Mouse (Mus musculus) gonadal fat pad, adult 2 months (tissue): ENCODE results near the gene Rps15. TPM values are rescaled to one million over a fixed set of nuclear protein-coding genes. Genes with fewer than 3 reads are reported as not detected.

Experiments used
- DNase-seq: peaks from one replicate; pipeline ENCODE4 v3.0.0-alpha.2; 2012; ENCODE audit warnings: low read depth
- polyA plus RNA-seq: library from polyadenylated mRNA; depleted of rRNA; stranded (reverse); fragments of >200 nt; gene quantifications from 2 replicates; pipeline ENCODE4 v1.2.3, GENCODE M21; 2012

Rps15 gene
- polyA plus RNA-seq, 1 experiment = 1,586 TPM

DNA sequence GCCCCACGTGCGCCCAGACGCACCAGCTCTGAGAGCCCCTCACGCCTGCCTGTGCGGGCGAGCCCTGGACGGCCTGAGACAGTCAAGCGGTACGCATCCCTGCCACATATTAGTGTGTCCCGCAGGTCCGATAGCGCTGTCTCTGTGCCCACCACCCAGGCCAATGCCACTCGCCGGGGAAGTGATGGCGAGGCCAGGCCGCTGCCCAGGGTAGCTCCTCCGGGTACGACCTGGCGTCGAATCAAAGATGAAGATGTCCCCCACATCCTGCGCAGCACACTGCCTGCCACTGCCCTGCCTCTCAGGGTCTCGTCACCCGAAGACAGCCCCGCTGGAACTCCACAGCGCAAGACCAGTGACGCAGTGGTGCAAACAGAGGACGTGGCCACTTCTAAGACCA, 23.1 kb downstream of the Rps15 start:
- no peak for DNase-seq

DNA sequence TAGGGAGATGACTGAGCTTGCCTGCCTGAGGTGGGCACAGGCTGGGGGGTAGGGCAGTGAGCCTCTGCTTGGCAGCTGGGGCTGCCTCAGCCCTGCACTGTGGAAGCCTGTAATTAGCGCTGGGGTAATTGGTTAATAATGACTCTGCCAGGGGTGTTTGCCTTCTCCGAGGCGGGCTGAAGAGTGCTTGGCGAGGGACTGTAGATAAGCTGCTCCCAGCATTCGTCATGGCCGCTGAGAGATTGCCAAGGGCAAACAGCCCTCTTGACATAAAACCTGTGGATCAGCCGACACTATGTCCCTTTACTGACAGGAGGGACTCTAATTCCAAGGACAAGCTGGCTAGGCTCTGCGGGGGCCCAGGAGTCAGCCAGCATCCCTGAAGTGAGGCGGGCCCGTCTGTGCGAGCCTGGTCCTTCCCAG, 24.1 kb downstream of the Rps15 start:
- DNase-seq = no peak

DNA sequence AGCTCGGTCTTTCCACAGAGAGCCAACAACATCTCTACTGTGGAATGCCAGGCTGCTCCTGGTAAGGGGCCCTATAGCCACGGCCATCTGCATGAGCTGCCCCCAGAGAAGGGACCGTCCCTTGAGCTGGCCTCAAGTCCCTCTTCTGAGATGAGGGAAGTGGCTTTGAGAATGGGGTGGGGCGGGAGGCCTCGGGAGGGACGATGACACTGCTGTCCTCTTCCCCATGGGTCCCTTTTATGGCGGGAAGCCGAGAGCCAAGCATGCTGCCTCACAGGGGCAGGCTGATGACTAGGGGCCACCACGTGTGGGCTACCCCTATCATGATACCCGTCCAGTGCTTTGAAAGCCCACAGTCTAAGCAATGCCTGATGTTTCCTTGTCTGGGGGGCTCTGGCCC, 24.8 kb downstream of the Rps15 start:
- DNase-seq = no peak

DNA sequence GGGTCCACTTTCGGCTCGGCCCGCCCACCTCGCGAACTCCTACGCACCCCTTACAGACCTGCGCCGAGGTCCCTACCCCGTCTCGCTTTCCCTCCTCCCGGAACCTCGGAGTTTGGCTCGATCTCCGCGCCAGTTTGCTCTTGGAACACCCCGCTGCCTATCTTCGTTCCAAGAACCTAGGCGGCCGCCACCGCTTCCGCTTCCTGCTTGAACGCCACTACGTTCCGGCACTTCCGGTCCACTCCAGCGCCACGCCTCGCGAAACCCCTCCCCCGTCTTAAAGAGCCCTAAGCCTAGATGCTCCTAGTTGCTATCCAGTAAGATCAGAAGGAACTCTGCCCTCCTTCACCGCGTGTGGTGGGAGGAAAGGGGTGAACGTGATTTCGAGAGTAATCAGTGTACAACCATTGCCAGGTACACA, 28.1 kb downstream of the Rps15 start, which contains the start of gene 2310011J03Rik:
2310011J03Rik (minus strand) TSS at position 198 of the 421 bp plus-strand sequence.
- DNase-seq = no peak

DNA sequence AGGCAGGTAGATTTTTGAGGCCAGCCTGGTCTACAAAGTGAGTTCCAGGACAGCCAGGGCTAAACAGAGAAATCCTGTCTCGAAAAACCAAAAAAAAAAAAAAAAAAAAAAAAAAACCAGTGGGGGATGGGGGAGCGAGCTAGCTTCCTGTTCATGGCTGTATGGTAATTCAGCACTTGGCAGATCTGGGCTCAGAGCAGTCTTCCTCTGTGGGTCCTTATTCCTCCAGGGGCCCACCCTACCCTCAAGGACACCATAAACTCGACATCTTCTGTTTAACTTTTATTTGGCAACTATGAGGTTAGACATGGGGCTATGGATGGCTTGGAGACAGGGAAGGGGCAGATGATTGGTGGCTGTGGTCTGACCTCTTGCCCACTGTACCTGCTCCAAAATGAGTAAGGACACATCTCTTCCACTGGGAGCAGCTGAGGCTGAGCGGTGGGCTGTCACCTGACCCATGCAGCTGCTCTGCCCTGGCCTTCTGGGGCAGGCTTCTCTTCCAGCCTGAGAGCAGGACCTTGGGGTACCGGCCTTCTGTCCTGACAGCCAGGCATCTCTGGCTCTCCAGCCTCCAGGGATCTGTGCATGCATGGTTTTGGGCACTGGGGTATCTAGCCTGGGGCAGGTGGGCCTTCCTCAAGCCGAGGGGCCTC, 28.9 kb downstream of the Rps15 start:
- DNase-seq = no peak

DNA sequence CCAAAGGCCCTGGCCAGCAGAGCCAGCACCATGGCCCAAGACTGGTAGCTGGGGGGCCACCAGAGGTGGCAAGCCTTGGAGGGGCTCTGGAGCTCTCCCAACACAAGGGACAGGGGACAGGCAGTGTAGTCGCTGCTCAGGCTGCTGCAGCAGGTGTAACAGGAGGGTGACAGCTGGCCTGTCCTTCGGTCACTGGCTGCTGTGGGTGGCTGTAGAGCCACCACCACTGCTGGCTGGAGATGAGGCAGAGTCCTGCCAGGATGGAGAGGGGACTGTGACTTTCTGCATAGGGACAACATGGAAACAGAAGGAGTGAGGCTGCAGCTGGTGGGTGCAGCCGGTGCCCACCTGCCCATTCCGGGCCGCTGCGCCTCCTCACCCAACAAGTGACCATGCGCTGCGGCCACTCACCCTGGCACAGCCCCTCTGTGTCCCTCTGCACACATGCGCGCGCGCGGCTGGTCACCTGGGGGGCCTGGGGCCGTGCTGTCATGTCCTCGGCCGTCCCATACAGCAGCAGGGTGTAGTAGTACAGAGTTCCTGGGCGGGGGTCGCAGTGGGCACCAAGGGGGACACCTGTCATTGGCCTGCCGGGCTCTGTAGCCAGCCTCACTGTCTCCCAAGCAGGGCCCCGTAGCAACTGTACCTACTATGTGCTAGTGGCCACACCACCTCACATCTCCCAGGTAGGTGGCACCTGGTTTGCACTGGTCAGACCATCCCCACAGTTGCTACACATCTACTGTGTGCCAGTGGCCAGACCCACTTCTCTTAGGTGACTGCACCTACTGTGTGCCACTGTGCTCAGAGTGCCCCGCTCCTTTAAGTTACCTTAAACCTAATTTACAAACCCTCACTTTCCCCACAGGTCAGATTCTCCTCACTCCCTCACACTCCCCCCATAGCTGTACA, 29.7 kb downstream of the Rps15 start:
- no peak for DNase-seq

DNA sequence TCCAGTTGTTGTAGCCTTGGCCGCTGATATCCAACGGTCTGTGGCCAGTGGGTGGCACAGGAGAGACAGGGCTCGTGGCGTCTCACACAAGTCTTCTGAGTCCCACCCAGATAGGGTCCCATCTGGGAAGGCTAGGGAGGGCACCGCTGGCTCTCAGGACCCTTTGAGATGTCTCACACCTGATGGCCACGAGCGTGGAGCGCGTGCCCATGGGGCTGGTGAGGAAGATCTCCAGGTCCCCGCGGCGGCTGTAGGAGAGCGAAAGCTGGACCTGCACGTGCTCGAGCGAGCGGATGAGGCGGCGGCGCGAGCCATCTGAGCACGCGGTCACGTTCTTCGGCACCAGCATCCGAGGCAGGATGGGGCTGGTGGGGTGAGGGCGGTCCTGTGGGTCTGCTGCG, 30.6 kb downstream of the Rps15 start:
- DNase-seq = no peak

DNA sequence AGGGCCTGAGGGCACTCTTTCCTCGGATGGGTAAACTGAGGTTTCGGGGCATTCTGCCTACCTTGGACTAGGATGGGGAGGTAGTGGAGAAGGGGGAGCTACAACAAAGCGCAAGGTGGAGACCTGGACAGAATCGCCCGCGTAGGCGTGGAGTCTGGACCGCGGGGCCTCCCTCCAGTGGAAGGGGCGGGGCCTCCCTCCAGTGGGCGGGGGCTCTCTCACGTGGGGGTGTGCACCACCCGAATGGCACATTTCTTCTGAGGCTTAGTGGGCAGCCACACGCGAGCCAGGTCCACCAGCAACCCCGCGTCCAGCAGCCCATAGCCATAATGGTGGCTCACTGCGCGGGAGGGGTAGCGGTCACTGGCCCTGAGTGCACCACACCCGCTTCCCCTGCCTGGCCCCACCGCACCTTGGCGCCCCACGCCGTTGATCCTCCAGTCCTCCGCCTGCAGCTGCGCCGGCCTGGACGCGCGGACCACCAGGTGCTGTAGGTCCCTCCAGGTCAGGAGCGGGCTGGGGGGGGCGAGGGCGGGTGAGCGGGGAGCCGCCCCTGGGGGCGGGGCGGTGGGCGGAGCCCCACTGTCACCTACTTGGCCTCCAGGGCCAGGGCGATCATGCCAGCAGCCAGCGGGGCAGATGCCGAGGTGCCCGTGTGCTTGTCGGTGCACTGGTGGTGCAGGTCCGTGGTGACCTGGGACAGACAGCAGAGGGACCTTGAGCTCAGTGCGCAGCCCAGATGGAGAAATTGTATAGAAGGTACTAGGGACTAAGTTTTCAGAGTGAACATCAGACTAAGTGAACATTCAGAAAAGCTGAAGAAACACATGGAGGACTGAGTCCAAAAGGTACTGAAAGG, 31.2 kb downstream of the Rps15 start:
- no peak for DNase-seq

DNA sequence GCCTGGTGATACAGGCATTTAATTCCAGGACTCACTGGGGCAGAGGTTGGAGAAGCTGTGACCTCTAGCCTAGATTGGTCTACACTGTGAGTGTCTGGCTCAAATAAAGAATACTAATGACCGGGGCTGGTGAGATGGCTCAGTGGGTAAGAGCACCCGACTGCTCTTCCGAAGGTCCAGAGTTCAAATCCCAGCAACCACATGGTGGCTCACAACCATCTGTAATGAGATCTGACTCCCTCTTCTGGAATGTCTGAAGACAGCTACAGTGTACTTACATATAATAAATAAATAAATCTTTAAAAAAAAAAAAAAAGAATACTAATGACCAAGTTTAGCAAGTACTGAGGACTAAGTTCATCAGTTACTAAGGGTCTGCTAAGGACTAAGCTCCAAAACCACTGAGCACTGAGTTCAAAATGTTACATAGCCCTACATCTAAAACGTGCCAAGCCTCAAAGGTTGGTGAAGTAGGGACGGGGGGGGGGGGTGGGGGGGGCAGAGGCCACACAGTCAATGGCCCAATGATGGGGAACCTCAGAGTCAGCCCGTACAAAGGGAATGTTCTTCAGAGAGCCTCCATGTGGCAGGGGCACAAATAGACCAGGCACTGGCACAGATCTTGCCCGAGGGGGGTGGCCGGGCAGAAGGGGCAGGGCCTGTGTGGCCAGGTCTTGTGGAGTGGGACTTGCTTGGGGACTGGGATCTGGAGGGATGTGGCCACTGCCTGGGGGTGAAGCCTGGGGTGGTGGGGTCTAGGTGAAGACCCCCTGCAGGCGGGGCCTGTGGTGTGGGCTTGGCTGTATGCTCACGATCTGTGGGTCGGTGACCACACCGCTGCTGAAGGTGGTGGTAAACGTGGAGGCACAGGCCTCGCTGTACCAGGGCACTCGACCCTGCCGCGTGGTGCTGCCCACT, 32.1 kb downstream of the Rps15 start:
- no peak for DNase-seq

DNA sequence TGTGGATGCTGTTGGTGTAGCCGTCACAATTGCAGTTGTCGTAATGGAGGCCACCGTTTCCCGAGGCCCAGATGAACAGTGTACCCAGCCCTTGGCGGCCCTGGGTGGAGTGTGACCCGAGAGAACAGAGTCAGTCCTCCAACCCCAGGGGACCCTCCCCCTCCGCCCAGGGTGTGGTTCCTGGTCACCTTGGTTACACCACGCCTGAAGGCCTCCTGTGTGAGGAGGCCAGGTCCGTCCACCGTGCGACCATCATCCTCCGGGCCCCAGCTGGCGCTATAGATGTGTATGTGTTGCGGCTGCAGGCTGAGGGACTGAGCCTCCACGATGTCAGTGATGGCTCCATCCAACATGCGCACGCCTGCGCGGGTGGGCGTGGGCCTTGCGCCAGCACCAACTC, 32.8 kb downstream of the Rps15 start:
- DNase-seq = no peak

DNA sequence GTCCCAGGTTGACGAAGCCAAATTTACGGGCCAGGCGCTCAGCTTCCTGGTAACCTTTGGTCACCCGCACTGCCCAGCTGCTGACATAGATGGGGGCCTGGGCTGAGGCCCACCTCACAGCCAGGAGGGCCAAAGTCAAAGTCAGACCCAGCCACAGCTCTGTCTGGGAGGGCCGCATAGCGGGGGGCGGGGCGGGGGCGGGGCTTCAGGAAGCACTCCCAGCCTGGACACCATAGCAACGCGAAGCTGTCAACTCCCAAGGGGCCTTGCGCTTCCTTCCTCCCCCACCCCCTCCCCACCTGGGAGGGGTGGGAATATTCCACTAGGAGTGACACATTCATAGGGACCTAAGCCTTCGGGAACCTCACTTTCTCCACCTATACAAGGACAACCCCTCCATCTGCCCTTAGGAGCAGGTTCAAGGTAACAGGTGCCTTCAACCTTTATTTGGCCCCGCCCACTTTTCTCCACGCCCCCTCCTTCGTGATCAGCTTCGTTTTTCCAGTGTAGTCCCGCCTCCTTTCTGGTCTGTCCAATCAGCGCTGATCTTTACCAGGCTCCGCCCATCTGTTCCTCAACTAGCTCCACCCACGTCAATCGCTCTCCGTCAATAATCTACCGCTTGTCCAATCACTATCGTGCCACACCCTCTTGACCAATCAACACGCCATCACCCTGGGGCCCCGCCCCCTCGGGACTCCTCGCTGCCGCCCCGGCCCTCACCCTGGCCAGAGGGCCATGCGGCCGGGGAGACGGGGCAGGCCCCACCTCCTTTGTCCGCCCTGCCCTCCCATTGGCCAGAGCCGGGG, 37.2 kb downstream of the Rps15 start, which contains the start of the genes Pcsk4 and Reep6:
Pcsk4 (minus strand) TSS at position 226 of the 809 bp plus-strand sequence.
Reep6 (plus strand) TSS at position 681 of the 809 bp plus-strand sequence.
- DNase-seq = peak; percentile 87

DNA sequence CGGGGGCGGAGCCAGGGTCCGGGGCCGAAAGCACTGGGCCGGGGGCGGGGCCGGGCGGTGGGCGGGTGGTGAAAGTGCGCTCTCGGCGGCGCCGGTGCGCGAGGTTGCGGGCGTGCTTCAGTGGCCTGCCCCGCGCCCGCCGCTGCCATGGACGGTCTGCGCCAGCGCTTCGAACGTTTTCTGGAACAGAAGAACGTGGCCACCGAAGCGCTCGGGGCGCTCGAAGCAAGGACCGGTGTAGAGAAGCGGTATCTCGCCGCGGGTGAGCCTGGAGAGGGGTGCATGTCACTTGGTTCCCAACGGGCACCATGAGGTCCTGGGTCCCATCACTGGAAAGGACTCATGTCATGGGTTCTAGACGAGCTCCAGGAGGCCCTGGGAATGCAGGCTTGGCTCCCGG, 37.8 kb downstream of the Rps15 start:
- DNase-seq = no peak

DNA sequence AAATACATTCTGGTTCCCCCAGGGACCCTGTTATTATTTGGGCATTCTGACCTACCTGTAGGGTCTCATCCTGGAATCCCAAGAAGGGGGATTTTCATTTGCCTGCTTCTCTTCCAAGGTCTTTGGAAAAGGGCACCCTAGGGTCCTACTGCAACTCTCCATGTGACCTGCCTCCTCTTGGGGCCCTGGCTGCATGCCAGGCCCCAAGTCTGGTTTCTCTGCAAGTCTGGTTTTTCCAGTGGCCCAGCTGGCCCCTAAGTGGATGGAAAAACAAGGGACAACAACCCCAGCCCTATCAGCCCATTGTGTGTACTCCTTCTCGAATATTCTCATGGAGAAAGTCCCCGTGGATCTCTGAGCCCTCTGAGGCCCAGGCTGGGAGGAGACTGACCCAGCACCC, 38.6 kb downstream of the Rps15 start:
- no peak for DNase-seq

DNA sequence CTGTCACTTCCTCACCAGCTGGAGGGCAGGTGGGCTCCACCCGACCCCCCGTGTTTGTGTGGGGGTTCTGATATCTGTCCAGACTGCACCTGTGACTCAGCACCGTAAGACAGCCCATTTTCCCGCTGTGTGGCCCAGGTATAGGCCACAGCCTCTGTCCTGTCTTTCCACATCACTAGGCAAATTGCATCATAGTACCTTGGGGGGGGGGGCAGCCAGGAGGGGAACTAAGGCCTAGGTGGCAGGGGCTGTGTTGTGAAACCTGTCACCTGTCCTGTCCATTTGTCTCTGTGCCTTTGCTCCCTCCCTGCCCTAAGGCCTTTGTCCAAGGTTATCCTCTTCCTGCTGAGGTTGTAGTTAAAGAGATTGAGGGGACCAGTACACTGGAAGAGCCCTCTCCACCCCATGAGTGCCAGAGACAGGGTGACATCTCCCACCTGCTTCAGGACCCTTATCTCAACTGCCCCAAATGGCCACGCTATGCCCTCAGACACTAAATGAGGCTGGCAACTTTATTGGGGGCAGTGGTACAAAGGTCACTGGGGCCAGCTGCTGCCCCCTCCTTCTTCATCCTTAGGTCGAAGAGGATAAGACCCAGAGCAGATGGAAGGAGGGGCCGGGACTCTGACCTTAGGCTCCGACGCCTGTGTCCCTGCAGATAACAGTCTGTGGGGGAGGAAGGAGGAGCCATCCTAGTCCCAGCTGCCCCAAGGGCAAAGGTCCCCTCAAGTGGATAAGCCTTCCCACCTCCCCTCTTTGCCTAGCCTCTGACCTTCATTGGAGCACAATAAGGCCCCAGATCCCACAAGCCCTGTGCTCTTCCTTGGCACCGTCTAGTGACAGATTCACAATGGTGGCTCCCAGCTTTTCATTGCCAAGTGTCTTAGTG, 39.6 kb downstream of the Rps15 start:
- no peak for DNase-seq

DNA sequence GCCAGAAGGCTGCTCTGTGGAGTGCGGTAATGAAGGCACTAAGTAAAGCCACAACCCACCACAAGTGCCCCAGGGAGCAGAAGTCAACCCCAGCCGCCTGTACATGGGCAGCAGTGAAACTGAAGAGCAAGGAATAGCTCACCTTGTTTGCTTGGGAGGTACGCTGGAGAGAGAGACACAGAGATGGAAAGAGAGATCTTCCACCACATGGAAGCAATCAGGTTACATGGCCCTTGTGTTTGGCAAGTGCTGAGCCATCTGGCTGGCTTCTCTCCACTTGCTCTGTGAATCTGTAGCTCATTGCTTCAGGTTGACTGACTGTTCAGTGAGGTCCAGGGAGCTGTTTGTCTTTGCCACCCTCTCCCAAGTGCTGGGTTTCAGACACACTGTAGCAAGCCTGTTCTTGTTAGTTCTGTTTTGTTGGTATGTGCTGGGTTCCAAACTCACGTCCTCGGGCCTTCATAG, 40.3 kb downstream of the Rps15 start:
- no peak for DNase-seq

DNA sequence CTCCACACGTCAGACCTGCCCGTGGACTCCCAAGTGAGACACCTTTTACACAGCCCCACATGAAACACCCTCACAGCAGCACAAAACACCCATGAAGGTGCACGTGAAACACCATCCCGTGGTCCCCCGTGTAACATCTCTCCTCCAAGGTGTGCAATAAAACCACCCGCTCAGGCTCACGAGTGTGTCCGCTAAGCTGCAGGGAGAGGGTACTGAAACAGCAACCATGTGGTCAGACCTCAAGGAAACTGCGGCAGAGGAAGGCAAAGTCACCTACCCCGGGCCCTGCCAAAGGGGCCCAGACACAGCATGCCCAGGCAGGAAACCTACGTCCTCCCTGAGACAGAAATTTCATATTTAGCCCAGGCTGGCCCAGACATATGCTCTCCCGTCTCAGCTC, 44.0 kb downstream of the Rps15 start:
- DNase-seq = no peak

DNA sequence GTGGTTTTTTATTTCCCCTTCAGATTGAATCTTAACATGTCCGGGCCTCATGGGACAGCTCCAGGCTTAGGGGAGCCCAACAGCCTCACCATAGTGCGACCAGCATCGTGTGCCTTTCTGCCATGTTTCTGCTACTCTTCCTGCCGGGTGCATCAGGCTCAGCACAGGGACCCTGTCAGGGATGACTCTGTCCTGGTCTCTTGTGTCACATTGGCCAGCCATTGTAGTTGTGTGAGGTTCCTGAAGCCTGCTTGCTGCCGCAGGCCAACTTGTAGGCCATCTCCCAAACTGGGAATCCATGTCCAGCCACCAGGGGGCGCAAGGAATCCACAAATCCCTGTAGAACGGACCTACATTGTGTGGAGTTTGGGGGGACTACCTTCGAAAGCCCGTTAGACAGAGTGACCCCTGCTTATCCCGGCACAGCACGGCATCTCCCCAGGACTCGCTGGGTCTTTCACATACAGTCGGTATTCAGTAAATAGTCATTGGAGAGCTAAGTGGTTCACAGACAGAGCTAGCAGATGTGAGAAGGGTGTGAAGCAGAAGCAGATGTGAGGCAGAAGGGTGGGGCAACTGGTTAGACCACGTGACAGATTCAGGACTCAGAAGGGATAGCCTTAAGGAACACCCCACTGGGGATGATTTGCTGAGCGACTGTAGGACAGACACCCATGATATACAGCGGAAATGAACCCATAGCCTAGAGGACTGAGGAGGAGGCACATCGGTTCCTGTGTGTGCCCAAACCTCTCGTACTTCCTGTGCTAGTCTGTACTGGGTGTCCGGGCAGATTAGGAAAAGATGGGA, 47.9 kb downstream of the Rps15 start:
- no peak for DNase-seq

DNA sequence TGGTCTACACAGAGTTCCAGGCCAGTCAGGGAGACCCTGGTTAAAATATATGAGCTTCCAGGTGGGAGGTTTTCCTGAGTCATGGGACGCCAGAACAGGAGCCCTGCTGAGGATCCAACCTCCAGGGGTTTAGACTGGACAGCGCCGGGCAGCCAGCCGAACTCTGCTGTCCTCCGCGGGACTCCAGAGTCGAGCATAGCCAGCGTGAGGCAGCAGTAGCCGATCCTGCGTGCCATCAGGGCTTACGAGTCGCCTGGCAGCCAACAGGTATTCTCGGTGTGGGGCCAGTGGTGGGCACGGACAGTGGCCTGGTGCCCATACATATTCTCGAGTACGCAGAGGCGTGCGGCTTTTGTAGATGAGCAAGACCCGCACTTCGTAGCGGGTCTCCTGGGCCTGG, 48.8 kb downstream of the Rps15 start:
- DNase-seq = no peak
